Mouse (Mus musculus) megakaryocyte, adult 5-6 weeks (primary cell): ENCODE results near the gene Gm10681. TPM values are rescaled to one million over a fixed set of nuclear protein-coding genes. Genes with fewer than 3 reads are reported as not detected.
"Not testable (repeated sequence)": the region's sequence is repeated elsewhere in the genome, so short reads cannot be mapped to it uniquely, and the experiment has no call there.

ENCODE experiments used
- ATAC-seq: 2 replicates; pipeline ENCODE4 v1.8.0; 2016; ENCODE audit warnings: mild to moderate bottlenecking, inconsistent platforms; ENCODE audit not compliant: poor library complexity, severe bottlenecking
- total RNA-seq, 2 experiments: library from RNA; stranded (forward) in 1 of 2; stranded (reverse) in 1 of 2; fragments of 153-499, 151-499 nt in 1 of 2; fragments of 221-1000, 200-1000 nt in 1 of 2; gene quantifications; 2 replicates each; pipeline versions ENCODE4 v1.2.3 to v1.2.4; 2015 to 2017

Gene Gm10681
- total RNA-seq, 2 experiments from 2014 or later, result not detected

- not testable (repeated sequence) for ATAC-seq
Measured at GRCm38 (mm10) chr3:98522779-98523178, 65.8 kb downstream of the Gm10681 start.

GRCm38 (mm10) chr3:98510414-98510813, 78.2 kb downstream of the Gm10681 start, which contains the start of gene Hsd3b4:
Hsd3b4 (minus strand) TSS chr3:98510514.
- not testable (repeated sequence) for ATAC-seq

GRCm38 (mm10) chr3:98507229-98507628, 81.4 kb downstream of the Gm10681 start:
- not testable (repeated sequence) for ATAC-seq

Other genes with a start within 250 kb of the Gm10681 start
- 11.0 and 13.9 TPM in 2 replicates for gene Phgdh, start 248.8 kb downstream of the Gm10681 start, total RNA-seq (2015)
- gene Phgdh, start 248.8 kb downstream of the Gm10681 start, total RNA-seq (2017), result 59.7 and 75.3 TPM in 2 replicates
- 0.14 and 0.47 TPM in 2 replicates for gene Zfp697, start 206.3 kb downstream of the Gm10681 start, total RNA-seq (2015)
- 0.53 TPM in 1 of 2 replicates, not detected in the other for gene Zfp697, start 206.3 kb downstream of the Gm10681 start, total RNA-seq (2017)
- gene Gm4450, start 131.7 kb downstream of the Gm10681 start, total RNA-seq (2015), result not detected in 2 replicates
- gene Gm4450, start 131.7 kb downstream of the Gm10681 start, total RNA-seq (2017), result not detected in 2 replicates
- not detected in 2 replicates for gene Hsd3b4, start 78.3 kb downstream of the Gm10681 start, total RNA-seq (2015)
- not detected in 2 replicates for gene Hsd3b4, start 78.3 kb downstream of the Gm10681 start, total RNA-seq (2017)
- gene Hsd3b5, start 41.4 kb upstream of the Gm10681 start, total RNA-seq (2015), result not detected in 2 replicates
- not detected in 2 replicates for gene Hsd3b5, start 41.4 kb upstream of the Gm10681 start, total RNA-seq (2017)
- not detected in 2 replicates for gene Hsd3b2, start 135.7 kb upstream of the Gm10681 start, total RNA-seq (2015)
- not detected in 2 replicates for gene Hsd3b2, start 135.7 kb upstream of the Gm10681 start, total RNA-seq (2017)
- not detected in 2 replicates for gene Hsd3b3, start 174.3 kb upstream of the Gm10681 start, total RNA-seq (2015)
- gene Hsd3b3, start 174.3 kb upstream of the Gm10681 start, total RNA-seq (2017), result not detected in 2 replicates
- gene Hsd3b6, start 225.6 kb upstream of the Gm10681 start, total RNA-seq (2015), result not detected in 2 replicates
- gene Hsd3b6, start 225.6 kb upstream of the Gm10681 start, total RNA-seq (2017), result not detected in 2 replicates